Mouse (Mus musculus): ENCODE results near the gene Foxg1.

Gene Foxg1

DNA sequence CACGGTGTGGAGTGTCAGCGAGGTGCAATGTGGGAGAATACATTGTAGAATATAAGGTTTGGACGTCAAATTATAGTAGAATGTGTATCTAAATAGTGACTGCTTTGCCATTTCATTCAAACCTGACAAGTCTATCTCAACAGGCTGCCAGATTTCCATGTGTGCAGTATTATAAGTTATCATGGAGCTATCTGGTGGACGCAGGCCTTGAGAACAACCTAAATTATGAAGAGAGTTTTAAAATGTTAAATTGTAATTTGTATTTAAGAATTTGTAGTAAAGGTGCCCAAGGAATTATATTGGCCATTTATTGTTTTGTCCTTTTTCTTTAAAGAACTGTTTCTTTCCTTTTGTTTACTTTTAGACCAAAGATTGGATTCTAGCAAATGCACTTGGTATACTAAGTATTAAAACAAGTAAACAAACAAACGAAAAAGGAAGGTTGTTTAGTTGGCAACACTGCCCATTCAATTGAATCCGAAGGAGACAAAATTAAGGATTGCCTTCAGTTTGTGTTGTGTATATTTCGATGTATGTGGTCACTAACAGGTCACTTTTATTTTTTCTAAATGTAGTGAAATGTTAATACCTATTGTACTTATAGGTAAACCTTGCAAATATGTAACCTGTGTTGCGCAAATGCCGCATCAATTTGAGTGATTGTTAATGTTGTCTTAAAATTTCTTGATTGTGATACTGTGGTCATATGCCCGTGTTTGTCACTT is 3.8 kb downstream of the Foxg1 start:
- no peak for DNase-seq (ENCODE audit: low spot score)

DNA sequence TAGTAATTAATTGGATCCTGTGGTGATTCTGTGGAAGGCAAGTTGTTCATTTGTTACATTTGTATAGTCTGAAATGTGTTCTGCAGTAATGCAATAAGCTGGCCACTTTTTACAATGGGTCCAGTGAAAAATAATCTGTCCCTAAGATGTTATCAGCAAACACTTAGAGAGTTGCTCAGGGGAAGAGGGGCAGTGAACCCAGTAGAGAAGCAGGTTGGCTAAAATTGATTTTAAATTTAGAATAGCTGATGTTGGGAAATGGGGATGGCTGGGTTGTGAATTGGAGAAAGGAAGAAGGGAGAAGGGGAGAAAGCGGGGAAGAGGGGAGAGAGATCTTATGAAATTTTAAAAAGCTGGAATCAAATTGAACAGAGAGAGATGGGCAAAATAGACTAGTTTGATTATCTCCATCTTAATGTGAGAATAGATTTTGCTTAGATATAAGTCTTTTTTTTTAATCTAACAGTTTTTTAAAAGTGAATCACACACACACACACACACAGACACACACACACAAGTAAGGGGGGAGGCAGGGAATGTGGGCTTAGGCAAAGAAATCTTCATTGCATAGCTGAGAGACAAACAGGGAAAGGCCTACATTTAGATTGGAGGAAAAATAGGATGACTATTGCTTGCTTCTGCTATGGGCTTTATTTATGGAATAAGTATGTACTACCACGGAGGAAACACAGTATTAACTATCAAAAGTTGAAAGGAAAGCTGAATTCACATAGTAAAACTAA is 5.6 kb downstream of the Foxg1 start:
- no peak for DNase-seq (ENCODE audit: low spot score)

DNA sequence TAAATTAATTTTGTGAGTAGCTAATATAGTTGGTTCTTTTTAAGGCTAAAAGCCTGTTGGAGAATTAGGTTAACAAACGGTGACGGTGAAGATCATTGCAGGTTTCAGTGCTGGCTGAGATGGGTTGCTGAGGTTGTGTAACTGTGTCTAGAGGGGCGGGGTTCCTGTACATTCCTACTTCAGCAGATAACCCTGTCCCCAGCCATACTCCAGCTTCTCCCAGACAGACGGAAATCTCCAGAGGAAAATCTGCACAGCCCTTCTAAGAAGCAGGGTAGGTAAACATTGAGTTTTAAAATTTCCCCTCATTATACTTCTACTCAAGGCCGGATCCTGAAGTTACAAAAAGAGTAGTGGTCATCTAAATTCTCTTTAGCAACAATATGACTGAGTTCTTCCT is 7.2 kb downstream of the Foxg1 start:
- peak; percentile 28 for DNase-seq (ENCODE audit: low spot score)

DNA sequence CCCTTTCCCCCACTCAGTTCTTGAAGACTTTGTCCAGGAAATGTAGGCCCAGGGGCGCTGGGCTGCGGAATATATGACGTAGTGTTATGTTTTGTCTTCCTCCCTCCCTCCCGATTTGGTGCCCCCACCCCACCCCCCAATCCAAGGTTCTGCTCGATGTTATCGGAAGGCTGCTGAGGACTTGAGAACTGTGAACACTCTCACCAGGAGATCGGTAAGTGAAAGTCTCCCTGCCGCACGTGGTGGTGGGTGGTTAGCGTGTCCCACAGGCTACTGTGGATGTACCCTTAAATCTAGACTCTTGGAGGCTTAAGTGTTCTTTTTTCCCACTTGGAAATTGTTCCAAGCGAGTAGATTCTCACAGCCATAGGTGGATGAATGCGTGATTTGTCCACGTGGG is 7.8 kb downstream of the Foxg1 start:
- DNase-seq (ENCODE audit: low spot score): no peak

DNA sequence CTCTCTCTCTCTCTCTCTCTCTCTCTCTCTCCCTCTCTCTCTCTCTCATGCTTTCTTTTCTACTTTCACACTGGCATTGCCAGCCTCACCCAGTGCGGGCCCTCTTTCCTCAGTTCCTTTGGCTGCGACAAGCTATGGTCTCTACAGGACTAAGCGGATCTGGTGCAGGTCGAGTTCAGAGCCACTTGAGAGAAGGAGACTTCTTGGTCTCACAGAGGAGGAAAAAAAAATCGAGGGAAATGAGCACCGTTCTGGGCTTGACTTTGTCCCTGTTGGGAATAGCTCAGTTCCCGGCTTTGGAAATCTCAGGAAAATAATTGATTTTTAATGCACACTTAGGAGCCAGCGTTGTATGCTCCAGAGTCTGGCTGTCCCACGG is 8.5 kb downstream of the Foxg1 start:
- no peak for DNase-seq (ENCODE audit: low spot score)

DNA sequence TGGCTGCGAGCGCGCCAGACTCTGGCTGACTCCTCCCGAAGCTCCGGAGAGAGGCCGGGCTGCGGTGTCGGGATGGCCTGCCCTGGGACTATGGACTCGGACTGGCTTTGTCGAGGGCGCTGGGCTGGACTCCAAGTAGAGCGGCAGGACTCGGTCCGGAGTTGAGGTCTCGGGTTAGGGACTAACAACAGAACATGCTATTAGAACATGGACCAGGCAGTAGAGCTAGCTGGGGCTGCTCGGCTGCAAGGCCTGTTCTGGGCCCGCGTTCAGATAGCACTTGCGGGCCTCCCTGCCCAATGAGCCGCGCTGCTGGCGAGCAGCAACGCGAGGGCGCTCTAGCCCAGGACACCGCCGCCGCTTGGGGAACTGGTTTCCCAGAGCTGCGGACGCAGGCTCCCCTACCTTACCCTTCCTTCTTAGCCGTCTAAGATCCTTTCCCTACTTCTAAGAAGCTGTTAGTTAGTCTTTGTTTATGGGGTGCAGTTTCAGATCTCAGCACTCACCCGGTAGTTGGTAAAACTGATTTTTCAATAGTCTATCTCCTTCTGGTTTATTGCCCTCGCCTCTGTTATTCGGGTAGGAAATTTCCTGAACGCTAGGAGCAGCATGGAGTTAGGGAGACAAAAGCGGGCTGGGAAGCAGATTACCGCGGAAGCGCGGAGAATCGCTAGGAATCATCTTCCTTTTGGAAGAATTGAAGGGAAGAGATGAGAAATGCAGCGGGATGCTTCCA is 9.0 kb downstream of the Foxg1 start:
- DNase-seq (ENCODE audit: low spot score): peak; percentile 67

DNA sequence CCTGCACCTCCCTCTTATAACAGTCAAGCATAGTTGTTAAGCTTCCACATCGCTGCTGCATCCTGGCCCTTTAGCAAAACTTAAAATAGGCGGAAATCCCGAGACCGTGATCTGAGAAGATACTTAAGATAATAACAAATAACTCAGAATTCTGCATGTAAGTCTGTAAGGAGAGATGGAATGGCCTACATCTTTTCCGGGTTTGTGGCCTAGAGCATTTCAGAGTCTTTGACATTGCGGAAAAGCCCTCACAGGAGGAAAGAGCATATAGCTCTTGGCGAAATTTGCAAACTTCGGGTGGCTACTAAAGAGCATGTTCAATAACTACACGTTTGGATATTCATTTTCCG is 9.6 kb downstream of the Foxg1 start:
- no peak for DNase-seq (ENCODE audit: low spot score)

DNA sequence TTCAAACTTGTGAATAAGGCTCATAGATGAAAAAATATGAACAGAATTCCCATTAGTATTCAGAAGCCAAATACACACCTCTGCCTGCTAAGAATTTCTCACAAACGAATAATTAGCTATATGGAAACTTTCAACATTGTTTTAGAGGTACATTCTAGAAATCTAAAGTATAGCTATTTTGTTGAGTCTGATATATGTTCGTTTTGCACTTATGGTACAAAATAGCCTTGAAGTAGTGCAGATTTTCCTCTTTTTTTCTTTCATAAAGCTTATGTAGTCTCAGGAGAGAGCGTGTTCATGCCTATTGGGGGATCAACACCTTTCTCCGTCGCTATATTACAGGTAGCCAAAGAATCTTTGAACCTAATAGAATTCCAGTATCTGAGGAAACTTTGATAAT is 10.4 kb downstream of the Foxg1 start:
- no peak for DNase-seq (ENCODE audit: low spot score)

DNA sequence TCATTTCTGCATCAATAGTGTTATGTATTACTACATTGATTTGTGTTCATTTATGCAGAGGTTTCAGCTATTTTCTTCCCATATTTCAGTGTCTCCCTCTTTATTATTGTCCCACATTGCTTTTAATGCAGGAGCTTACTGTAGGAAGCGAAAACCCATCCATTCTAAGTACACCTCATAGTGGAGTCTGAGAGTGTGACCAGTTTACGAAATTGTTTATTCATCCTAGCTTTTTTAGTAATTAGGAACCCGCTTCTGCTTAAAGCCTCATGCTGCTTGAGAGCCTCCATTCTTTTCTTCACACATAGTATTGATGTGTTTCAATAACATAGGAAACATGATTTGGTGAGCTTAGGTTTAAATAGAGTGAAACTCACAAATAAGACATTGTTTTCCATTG is 11.2 kb downstream of the Foxg1 start:
- DNase-seq (ENCODE audit: low spot score): no peak

DNA sequence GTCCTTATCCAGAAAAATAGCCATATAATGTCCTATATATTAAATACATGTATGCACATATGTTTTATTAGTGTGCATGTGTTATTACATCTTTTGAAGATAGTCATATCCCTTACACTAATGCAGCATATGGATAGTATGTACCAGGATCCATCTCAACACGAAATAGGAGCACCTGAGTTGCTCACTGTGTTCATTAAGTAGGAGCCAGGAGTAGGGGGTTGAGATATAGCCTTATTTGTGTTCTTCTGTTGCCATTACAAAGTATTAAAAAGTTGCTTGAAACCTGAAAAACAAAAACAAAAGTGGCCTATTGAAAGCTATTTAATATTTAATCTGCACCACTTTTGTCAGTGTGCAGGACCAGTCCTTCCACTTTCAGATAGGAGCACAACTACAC is 11.7 kb downstream of the Foxg1 start:
- no peak for DNase-seq (ENCODE audit: low spot score)

DNA sequence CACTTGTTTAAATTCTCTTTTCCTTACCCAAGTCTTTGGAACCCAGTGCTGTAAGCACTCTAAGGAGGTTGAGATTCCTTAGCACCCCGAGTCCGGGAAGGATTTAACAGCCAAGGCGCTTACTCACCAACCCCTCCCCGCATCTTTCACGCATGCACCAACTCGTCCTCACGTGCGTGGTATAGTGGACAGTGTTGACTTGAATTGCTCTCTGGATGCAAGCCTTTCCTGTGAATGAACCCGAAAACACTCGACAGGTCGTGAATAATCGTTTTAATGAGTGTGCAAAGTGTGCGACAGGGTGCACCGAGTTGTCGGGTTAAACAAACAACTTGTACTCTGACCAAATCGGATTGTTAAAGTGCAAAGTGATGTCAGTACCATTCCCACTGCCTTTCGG is 12.4 kb downstream of the Foxg1 start:
- DNase-seq (ENCODE audit: low spot score): peak; percentile 32

DNA sequence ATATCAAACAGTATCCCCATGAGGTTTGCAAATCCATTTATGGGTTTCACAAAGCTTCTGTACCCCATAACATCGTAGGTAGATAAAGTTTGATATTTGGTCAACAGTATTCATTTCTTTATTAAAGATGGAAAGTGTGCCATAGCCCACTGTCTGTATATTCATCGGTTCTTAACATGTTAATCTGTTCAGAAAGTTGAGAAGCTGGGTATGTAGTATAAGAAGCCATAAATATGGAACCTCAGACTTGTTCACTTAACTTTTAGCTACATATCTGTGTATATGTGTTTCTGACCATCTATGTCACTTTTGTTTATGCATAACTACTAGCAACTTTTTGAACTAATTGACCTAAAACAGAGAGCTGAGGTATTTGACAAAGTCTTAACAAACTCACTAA is 13.5 kb downstream of the Foxg1 start:
- DNase-seq (ENCODE audit: low spot score): no peak

DNA sequence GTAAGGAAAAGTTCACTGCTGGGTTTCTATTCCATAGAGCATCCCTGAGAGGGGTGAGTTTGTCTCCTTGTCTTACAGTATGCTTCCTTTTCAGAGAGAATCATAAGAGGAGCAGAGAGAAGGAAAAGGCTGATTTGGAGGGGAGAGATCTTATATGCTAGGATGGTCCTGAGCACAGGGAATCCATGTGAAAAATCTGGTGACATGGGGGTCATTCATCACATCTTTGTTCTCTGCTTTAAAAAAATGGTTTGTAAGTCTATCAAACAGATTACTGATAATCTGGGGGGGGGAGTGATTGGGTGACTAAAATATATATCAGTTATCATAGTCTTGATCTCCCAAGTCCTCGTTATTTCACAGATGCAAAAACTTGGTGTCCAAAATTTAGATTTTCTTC is 14.3 kb downstream of the Foxg1 start:
- no peak for DNase-seq (ENCODE audit: low spot score)

DNA sequence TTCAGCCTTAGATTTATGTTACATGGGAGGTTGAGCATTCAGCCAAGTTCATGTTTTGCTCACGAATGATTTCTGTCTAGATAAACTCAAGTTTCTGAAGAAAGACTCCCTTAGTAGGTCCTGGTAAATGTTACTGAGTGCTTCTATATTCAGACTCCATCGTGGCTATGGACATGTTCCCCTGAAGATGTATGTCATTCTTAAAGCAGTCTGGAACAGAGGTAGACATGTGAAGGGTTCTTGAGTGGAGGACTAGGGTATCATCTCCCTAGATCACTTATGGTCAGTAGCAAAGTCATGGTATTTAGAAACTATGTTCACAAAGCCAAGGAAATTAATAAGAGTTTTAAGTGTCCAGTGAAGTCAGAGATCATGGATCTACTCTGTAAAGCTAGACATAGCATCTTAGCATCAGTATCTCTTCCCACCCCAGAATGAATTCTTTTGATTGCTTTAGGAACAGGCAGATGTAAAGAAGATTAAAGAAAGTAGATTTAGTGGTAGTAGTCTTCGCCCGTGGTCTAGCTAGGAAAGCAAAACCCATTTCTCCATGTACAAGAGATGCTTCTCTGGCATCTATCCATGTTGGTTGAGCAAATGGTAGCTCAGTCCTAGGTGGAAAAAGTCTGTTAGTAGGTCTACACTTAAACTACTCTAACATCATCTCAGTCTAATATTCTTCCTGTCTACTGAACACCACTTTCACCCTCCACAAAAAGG is 15.1 kb downstream of the Foxg1 start:
- no peak for DNase-seq (ENCODE audit: low spot score)

DNA sequence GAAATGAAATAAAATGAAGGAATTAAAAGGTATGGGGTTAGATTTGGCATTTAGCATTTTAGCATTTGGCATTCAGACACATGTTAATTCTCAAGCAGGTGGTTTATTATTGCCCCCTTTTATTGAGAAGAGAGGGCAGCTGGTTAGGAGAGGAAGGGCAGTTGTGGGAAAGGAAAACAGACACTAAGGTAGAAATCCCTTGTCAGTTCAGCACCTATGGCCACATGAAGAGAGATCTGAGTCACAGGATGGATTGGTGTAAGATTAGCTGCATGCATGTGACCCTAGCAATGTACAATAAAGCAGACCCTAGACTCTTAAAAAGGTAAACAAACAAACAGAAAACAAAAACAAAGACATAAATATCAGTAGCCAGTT is 15.7 kb downstream of the Foxg1 start:
- DNase-seq (ENCODE audit: low spot score): no peak

DNA sequence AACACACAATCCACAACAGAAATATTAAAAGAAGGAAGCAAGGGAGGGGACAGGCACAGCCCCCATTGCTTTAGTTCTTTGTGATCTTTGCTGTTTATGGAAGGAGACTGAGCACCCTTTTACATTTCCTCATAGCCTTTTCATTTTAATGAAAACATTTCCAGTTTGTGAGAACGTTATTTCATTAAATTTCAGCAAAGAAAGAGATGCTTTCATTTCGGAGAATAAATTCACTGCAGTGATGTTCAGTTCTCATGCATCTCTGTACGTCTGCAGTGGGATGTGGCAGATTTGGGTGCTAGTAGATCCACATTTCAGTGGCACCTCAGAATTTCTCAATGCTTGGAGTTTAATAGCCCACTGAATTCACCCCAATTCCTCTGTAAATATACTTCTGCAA is 16.2 kb downstream of the Foxg1 start:
- DNase-seq (ENCODE audit: low spot score): no peak

DNA sequence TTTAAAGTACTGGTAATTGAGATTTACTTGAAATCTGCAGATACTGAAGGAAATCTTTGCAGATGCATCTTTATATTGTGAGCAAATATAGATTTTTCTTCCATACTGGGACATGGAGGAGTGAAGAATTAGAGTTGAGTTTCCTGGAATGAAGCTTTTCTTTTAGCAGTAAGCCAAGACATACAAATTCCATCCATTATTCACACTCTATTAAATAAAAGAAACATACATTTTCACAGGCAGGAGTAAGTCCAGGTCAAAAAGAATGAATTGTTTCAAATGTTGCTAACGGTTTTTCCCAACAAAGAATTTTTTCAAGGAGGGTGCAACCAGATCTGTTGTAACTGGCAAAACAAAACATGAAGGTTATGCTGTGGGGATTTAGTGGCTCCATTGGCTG is 17.2 kb downstream of the Foxg1 start:
- no peak for DNase-seq (ENCODE audit: low spot score)

DNA sequence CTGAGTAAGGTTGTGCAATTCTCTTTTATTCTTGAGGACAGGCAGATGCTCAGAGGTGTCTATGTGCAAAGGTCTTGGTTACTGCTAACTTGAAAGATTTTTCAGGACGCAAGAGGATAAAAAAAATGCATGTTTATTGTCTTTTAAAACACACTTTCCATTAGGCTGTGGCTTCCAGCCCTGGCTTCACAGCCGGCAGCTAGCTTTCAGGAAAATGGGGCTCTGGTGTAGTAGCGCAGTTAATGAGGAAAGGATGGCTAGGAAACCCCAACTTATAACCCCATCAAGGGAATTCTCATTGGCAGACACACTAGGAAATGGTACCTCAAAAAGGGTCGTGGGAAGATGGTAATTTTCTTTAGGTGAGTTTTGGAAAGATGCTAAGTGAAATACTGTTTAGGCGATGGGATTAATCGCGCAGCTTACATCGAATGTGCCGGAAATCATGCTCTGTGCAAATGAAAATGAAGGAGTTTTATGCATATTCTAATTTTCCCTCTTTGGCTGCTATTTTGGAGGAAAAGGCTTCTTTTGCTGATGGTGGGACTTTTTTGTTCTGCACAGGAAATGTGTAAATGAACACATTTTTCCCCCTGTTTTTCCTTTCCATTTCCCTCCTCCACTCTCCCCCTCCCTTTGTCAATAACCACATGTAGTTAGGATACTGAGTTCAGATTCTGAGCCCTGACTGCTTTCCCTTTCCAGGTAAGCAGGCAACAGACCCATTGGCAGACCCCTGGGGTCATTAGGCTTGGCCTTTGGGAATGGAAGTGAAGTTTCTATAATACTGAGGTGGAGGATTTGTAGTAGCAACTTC is 17.8 kb downstream of the Foxg1 start:
- no peak for DNase-seq (ENCODE audit: low spot score)

DNA sequence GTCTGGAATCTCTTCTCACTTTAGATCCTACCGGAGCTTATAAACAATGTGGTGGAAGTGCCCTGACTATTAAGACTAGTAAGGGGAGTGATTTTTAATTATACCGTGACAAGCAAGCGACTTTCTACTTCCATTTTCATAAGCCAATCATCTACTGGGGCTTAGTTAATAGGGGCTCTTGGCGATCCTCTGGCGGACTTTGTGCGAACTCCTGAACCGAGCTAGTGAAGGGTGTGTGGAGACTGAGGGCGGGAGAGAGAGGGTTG is 18.3 kb downstream of the Foxg1 start:
- DNase-seq (ENCODE audit: low spot score): no peak

DNA sequence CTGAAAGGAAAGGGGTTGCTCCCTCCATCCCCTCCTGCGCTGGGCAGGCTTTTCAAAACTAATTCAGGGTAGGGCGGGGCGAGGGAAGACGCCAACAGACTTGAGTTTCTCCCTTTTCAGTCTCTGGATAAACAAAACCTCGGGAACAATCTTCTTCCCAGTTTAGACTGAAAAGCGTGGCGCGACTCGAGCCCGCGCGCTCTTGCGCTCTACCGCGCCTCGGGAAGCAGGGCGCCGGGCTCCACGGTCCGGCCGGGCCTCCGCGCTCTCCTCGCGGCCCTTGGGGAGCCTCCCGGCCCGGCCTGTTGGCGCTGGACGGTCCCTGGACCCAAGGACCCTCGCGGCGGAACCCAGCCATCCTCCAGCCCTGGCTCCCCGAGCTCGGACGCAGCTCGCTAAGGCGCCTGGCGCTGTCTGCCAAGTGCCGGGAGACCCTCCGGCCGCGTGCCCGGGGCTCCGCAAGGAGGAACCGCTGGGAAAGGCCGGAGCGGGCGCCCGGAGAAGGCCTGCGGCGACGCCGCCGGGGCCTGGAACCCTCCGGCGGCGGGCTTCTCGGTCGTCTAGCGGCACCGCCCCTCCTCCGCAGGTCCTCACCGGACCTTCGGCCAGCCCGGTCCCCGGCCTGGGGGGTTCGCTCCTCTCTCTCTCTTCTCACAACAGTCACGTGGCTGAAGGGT is 18.8 kb downstream of the Foxg1 start:
- DNase-seq (ENCODE audit: low spot score): peak; percentile 67

DNA sequence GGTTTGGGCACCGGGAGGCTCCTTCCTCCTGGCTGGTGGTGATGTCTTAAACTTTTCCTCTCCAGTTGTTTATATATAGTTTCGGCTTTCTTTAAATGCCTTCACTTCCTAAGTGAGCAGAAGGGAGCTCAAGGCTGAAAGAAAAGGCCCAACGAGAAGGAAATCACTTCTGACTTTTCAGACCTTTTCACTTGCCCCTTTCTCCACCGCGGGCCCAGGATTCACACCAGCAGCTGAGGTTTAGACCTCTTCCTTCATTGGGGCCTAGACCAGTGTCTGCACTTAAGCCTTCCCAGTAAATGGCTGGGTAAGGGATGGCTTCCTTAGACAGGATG is 19.3 kb downstream of the Foxg1 start:
- no peak for DNase-seq (ENCODE audit: low spot score)

DNA sequence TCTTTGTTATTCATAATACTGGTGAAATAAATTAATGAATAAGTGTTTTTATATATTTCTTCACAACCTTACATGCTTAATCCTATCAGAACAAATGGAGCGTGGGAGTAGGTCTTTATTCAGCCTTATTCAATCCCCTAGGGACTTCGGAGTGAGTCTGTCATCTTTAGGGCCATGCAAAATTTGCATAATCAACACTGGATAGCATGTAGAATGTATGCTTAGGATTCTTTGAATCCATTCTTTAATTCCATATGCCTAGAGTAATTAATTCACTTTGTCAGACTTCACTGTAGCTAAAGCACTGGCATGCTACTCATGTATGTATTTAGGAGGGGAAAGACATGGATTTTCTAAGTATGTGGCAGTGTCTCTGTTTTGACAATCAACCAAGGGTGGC is 27.4 kb downstream of the Foxg1 start:
- no peak for DNase-seq (ENCODE audit: low spot score)

All from layer of hippocampus, adult 11-12 months (tissue).